Mouse (Mus musculus): ENCODE measurements at regions not wholly inside any gene's neighbourhood (a gene's known extent, or its start where the extent isn't known, plus 50 kb on each side); places are given as distances from the start of the nearest gene placed in this dataset.
"Not testable (repeated sequence)": the region's sequence is repeated elsewhere in the genome, so short reads cannot be mapped to it uniquely, and the experiment has no call there.

DNA sequence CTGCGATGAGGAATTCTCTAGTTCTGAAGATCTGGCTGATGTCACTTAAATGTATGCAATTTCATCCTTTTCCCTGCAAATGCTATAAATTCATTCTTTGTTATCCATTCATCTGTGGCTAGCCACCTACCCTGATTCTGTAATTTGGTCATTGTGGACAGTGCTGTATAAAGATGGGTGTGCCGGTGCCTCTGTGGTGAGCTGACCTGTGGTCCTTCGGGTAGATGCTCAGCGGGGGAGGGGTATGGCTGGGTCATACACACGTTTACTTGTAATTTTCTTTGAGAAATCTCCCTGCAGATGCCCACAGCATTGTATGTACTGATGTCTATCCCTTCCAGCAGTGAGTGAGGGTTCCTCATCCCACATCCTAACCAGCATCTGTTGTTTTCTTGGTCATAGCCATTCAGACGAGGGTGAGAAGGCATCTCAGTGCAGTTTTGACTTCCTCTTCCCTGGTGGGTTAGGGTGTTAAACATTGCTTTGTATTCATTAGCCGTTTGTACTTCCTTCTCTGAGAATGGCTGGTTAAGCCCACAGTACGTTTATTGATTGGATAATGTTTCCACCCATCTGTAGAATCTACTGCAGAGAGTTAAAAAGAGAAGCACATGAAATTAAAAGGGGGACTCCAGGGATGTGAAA lies 169.3 kb upstream of the Frmd6 start:
- 43% methylated on average over 8 of the region's 8 CpGs for WGBS (ENCODE audit: insufficient replicate concordance)
- no peaks in the 10 kb centered on the region for H3K27me3 ChIP-seq (ENCODE audit: control insufficient read depth, insufficient read depth, low read depth, low read length)

DNA sequence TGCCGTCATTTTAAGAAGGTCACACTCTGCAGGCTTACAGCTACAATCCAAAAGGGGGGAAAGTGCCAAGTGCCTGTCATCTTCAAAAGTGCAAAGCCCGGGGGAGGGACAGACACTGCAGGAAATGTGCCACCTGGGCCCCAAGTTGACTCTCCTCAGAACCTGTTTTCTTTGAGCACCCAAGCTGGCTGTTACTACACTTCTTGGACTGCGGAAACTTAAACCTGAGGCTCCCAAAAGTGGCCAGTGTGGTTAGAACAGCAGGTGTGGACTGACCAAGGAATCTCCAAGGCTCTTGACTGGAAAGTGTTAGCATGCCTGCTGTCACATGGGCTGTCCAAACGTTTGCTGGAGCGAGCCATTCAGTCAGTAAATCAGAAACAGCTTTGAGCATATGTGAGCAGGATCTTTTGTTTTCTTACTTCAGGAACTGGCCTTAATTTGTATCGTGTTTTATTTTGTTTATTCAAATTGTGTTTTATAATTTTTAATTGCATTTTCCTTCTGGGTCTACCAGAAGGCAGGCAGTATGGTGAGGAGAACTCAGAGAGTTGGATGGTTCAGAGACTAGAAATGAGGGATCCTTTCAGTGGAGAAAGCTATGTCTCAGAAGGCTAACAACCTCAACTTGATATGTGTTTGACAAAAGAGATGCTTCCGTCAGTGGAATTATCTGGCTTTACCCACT lies 168.4 kb upstream of the Frmd6 start:
- no peak overlapping the region for H3K27ac ChIP-seq (ENCODE audit: low read length)
- no peaks in the 10 kb centered on the region for H3K36me3 ChIP-seq (ENCODE audit: control insufficient read depth, insufficient read depth)
- H3K27me3 ChIP-seq (ENCODE audit: control insufficient read depth, insufficient read depth, low read depth, low read length) = no peaks in the 10 kb centered on the region
- WGBS (ENCODE audit: insufficient replicate concordance) = 56% methylated on average over 7 of the region's 7 CpGs
- no peak overlapping the region for H3K9ac ChIP-seq (ENCODE audit: low read depth, low read length)
- ATAC-seq (ENCODE audit: low read depth) = no peak
- H3K4me2 ChIP-seq (ENCODE audit: low read depth, low read length) = no peak overlapping the region
- H3K9me3 ChIP-seq (replicated peaks; ENCODE audit: control insufficient read depth, low read length) = no peaks in the 10 kb centered on the region
- no peaks in the 10 kb centered on the region for H3K4me1 ChIP-seq (ENCODE audit: control insufficient read depth, low read depth, low read length)
- H3K4me3 ChIP-seq (ENCODE audit: low read depth, low read length) = no peak overlapping the region

More for the DNA sequence above, 169.3 kb upstream of the Frmd6 start:
- no peaks in the 10 kb centered on the region for H3K9me3 ChIP-seq (replicated peaks; ENCODE audit: control insufficient read depth, low read length)
- no peak overlapping the region for H3K27ac ChIP-seq (ENCODE audit: low read length)
- H3K4me1 ChIP-seq (ENCODE audit: control insufficient read depth, low read depth, low read length) = no peaks in the 10 kb centered on the region
- H3K4me3 ChIP-seq (ENCODE audit: low read depth, low read length) = no peak overlapping the region
- H3K9ac ChIP-seq (ENCODE audit: low read depth, low read length) = no peak overlapping the region
- H3K4me2 ChIP-seq (ENCODE audit: low read depth, low read length) = no peak overlapping the region
- no peaks in the 10 kb centered on the region for H3K36me3 ChIP-seq (ENCODE audit: control insufficient read depth, insufficient read depth)
- no peak for ATAC-seq (ENCODE audit: low read depth)

DNA sequence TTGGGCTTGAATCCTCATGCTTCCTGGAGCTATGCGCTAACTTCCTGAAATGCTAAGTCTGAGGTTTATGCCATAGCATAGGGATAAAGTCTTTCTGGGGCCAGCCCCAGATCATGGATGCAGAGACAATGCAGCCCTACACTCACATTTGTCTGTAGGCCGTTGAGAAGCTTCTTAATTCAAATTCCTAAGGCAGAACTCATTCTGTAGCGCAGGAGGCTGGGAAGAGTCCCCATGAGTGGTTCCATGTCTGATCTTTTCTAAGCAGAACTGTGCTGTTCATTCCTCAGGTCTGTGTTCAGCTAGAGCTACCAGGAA lies 167.9 kb upstream of the Frmd6 start:
- Histone ChIP-seq H3K4me1 (ENCODE audit: control insufficient read depth, low read depth, low read length) (no peaks in the 10 kb centered on the region), H3K27ac (ENCODE audit: low read length) (no peak overlapping the region), H3K4me3 (ENCODE audit: low read depth, low read length) (no peak overlapping the region), H3K36me3 (ENCODE audit: control insufficient read depth, insufficient read depth) (no peaks in the 10 kb centered on the region), H3K9ac (ENCODE audit: low read depth, low read length) (no peak overlapping the region), H3K9me3 (replicated peaks; ENCODE audit: control insufficient read depth, low read length) (no peaks in the 10 kb centered on the region), H3K4me2 (ENCODE audit: low read depth, low read length) (no peak overlapping the region), H3K27me3 (ENCODE audit: control insufficient read depth, insufficient read depth, low read depth, low read length) (no peaks in the 10 kb centered on the region)
- WGBS (ENCODE audit: insufficient replicate concordance) = 60% methylated on average over 3 of the region's 3 CpGs
- ATAC-seq (ENCODE audit: low read depth) = no peak

DNA sequence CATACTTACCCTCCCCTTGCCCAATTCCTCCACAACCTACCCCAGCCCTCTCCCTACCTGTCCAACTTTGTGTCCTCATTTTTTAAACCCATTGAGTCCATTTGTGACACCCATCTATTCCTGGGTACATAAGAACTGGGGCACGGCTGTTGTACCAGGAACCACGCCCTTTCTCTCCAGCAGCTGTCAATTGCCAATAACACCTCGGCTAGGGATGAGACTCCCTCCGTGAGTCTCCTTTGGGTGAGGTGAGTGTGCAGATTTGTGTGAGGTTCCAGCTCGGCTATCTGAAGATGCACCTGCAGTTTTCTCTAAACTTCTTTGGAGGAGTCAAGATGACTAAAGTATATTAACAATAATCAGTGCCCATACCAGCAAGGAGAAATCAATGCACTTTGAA lies 167.2 kb upstream of the Frmd6 start:
- Histone ChIP-seq H3K36me3 (ENCODE audit: control insufficient read depth, insufficient read depth) (no peaks in the 10 kb centered on the region), H3K4me2 (ENCODE audit: low read depth, low read length) (no peak overlapping the region), H3K27me3 (ENCODE audit: control insufficient read depth, insufficient read depth, low read depth, low read length) (no peaks in the 10 kb centered on the region), H3K4me1 (ENCODE audit: control insufficient read depth, low read depth, low read length) (no peaks in the 10 kb centered on the region), H3K27ac (ENCODE audit: low read length) (no peak overlapping the region), H3K4me3 (ENCODE audit: low read depth, low read length) (no peak overlapping the region), H3K9ac (ENCODE audit: low read depth, low read length) (no peak overlapping the region), H3K9me3 (replicated peaks; ENCODE audit: control insufficient read depth, low read length) (no peaks in the 10 kb centered on the region)
- WGBS (ENCODE audit: insufficient replicate concordance) = 60% methylated on average over 5 of the region's 5 CpGs
- no peak for ATAC-seq (ENCODE audit: low read depth)

GRCm38 (mm10) chr12:70660388-70660787 lies 164.9 kb upstream of the Frmd6 start:
- H3K9me3 ChIP-seq (replicated peaks; ENCODE audit: control insufficient read depth, low read length) = no peaks in the 10 kb centered on the region
- no peak overlapping the region for H3K4me2 ChIP-seq (ENCODE audit: low read depth, low read length)
- H3K4me1 ChIP-seq (ENCODE audit: control insufficient read depth, low read depth, low read length) = no peaks in the 10 kb centered on the region
- no peak for ATAC-seq (ENCODE audit: low read depth)
- no peak overlapping the region for H3K9ac ChIP-seq (ENCODE audit: low read depth, low read length)
- no peak overlapping the region for H3K4me3 ChIP-seq (ENCODE audit: low read depth, low read length)
- no peaks in the 10 kb centered on the region for H3K36me3 ChIP-seq (ENCODE audit: control insufficient read depth, insufficient read depth)
- 60% methylated on average over 4 of the region's 4 CpGs for WGBS (ENCODE audit: insufficient replicate concordance)
- no peak overlapping the region for H3K27ac ChIP-seq (ENCODE audit: low read length)
- no peaks in the 10 kb centered on the region for H3K27me3 ChIP-seq (ENCODE audit: control insufficient read depth, insufficient read depth, low read depth, low read length)

DNA sequence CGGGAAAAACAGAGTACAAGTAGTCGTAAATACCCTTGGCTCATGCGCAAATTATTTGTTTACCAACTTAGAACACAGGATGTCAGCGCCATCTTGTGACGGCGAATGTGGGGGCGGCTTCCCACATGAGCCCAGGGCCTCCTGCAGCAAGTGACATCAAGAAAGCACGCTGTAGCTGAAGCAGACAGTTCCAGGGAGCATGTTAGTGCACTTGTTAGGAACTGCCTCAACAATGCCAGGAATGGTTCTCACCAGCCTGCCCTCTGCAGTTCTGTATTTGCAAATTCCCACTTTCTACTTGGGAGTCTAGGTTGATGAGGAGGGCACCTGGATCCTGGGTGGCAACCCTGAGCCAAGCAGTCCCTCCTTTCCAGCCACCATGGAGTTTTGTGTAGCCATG lies 157.2 kb upstream of the Frmd6 start:
- not testable (repeated sequence) for H3K4me2 ChIP-seq (ENCODE audit: low read depth, low read length); ATAC-seq (ENCODE audit: low read depth); H3K27me3 ChIP-seq (ENCODE audit: control insufficient read depth, insufficient read depth, low read depth, low read length); H3K9ac ChIP-seq (ENCODE audit: low read depth, low read length); H3K4me1 ChIP-seq (ENCODE audit: control insufficient read depth, low read depth, low read length); H3K36me3 ChIP-seq (ENCODE audit: control insufficient read depth, insufficient read depth); H3K4me3 ChIP-seq (ENCODE audit: low read depth, low read length); H3K27ac ChIP-seq (ENCODE audit: low read length); H3K9me3 ChIP-seq (replicated peaks; ENCODE audit: control insufficient read depth, low read length)
- 71% methylated on average over 5 of the region's 8 CpGs for WGBS (ENCODE audit: insufficient replicate concordance)

GRCm38 (mm10) chr12:70672115-70672514 lies 153.2 kb upstream of the Frmd6 start:
- H3K4me2 ChIP-seq (ENCODE audit: low read depth, low read length) = no peak overlapping the region
- no peak overlapping the region for H3K9ac ChIP-seq (ENCODE audit: low read depth, low read length)
- no peaks in the 10 kb centered on the region for H3K36me3 ChIP-seq (ENCODE audit: control insufficient read depth, insufficient read depth)
- no peaks in the 10 kb centered on the region for H3K27me3 ChIP-seq (ENCODE audit: control insufficient read depth, insufficient read depth, low read depth, low read length)
- H3K9me3 ChIP-seq (replicated peaks; ENCODE audit: control insufficient read depth, low read length) = no peaks in the 10 kb centered on the region
- no peak for ATAC-seq (ENCODE audit: low read depth)
- no peak overlapping the region for H3K27ac ChIP-seq (ENCODE audit: low read length)
- H3K4me1 ChIP-seq (ENCODE audit: control insufficient read depth, low read depth, low read length) = no peaks in the 10 kb centered on the region
- WGBS (ENCODE audit: insufficient replicate concordance) = 63% methylated on average over 7 of the region's 7 CpGs
- H3K4me3 ChIP-seq (ENCODE audit: low read depth, low read length) = no peak overlapping the region

- no peaks in the 10 kb centered on the region for H3K4me1 ChIP-seq (ENCODE audit: control insufficient read depth, low read depth, low read length)
- no peak overlapping the region for H3K4me2 ChIP-seq (ENCODE audit: low read depth, low read length)
- H3K36me3 ChIP-seq (ENCODE audit: control insufficient read depth, insufficient read depth) = no peaks in the 10 kb centered on the region
- no peaks in the 10 kb centered on the region for H3K9me3 ChIP-seq (replicated peaks; ENCODE audit: control insufficient read depth, low read length)
- no peaks in the 10 kb centered on the region for H3K27me3 ChIP-seq (ENCODE audit: control insufficient read depth, insufficient read depth, low read depth, low read length)
- H3K27ac ChIP-seq (ENCODE audit: low read length) = no peak overlapping the region
- ATAC-seq (ENCODE audit: low read depth) = no peak
- no peak overlapping the region for H3K4me3 ChIP-seq (ENCODE audit: low read depth, low read length)
- no peak overlapping the region for H3K9ac ChIP-seq (ENCODE audit: low read depth, low read length)
- WGBS (ENCODE audit: insufficient replicate concordance) = 73% methylated on average over 11 of the region's 11 CpGs
Observed at GRCm38 (mm10) chr12:70673188-70673587, 152.1 kb upstream of the Frmd6 start.

- no peaks in the 10 kb centered on the region for H3K36me3 ChIP-seq (ENCODE audit: control insufficient read depth, insufficient read depth)
- H3K27ac ChIP-seq (ENCODE audit: low read length) = no peak overlapping the region
- H3K9ac ChIP-seq (ENCODE audit: low read depth, low read length) = no peak overlapping the region
- H3K4me1 ChIP-seq (ENCODE audit: control insufficient read depth, low read depth, low read length) = no peaks in the 10 kb centered on the region
- H3K4me2 ChIP-seq (ENCODE audit: low read depth, low read length) = no peak overlapping the region
- H3K27me3 ChIP-seq (ENCODE audit: control insufficient read depth, insufficient read depth, low read depth, low read length) = no peaks in the 10 kb centered on the region
- WGBS (ENCODE audit: insufficient replicate concordance) = 56% methylated on average over 2 of the region's 2 CpGs
- no peaks in the 10 kb centered on the region for H3K9me3 ChIP-seq (replicated peaks; ENCODE audit: control insufficient read depth, low read length)
- no peak for ATAC-seq (ENCODE audit: low read depth)
- no peak overlapping the region for H3K4me3 ChIP-seq (ENCODE audit: low read depth, low read length)
Observed at GRCm38 (mm10) chr12:70674144-70674543, 151.2 kb upstream of the Frmd6 start.

All from liver, embryonic 16.5 days (tissue).